Mouse (Mus musculus): ENCODE results near the gene Rell1. TPM values are rescaled to one million over a fixed set of nuclear protein-coding genes. Genes with fewer than 3 reads are reported as not detected.

Gene Rell1
- polyA plus RNA-seq, 1 experiment from 2014 or later: 16.6 TPM

DNA sequence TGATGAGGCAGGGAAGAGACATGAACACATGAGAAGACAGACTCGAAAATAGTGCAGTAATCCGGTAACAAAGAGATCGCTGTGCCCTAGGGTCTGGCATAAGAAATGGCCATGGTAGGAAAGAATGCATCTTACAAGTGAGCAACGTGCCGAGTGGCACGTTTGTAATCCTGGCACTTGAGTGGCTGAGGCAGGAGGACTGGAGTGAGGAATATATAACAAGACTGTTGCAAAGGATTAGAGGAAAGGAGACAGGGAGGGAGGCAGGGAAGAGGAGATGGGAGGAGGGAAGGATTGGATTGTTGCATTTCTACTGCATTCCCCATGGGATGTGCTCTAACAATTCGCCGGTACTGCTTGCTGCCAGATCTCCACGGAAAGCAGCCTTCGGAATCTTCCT lies 89.7 kb downstream of the Rell1 start:
- Histone ChIP-seq H3K4me1 (ENCODE audit: insufficient read depth) (0 out of 2 replicates have a peak, but pooled peaks cover 2% of the 10 kb centered on the region), H3K4me3 (ENCODE audit: low read depth, low read length) (no peak overlapping the region), H3K27ac (ENCODE audit: low read depth) (no peak overlapping the region), H3K4me2 (no peak overlapping the region), H3K27me3 (ENCODE audit: insufficient read depth, low read length) (no peaks in the 10 kb centered on the region), H3K9me3 (ENCODE audit: low read depth, low read length) (no peaks in the 10 kb centered on the region), H3K9ac (no peak overlapping the region), H3K36me3 (ENCODE audit: insufficient read depth) (no peaks in the 10 kb centered on the region)
- WGBS: 78% methylated on average over 10 of the region's 10 CpGs
- DNase-seq (no peak), ATAC-seq (ENCODE audit: insufficient read depth) (no peak)
- no peak for TF ChIP-seq CTCF (IDR thresholded peaks at IDR 0.05; ENCODE audit: low read depth)

DNA sequence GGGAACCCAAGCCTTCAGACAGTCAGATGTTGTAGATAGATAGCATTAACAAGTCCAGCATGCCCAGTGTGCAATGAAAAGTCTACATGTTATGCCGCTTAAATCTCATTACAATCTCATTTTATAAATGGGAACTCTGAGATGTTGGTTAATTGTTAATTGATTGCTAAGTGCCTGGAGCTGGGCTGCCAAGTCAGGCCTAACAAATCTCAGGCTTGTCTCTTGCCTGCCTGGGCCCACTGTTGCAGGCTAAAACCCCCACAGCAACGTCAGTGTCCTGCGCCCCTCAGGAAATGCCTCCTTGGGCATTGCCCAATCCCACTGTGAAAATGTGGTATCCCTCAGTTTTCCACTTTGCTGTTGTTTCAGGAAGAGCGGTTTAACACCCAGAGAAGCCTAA lies 92.6 kb downstream of the Rell1 start:
- no peak for DNase-seq
- WGBS: 88% methylated on average over 4 of the region's 4 CpGs
- ATAC-seq (ENCODE audit: insufficient read depth): no peak

DNA sequence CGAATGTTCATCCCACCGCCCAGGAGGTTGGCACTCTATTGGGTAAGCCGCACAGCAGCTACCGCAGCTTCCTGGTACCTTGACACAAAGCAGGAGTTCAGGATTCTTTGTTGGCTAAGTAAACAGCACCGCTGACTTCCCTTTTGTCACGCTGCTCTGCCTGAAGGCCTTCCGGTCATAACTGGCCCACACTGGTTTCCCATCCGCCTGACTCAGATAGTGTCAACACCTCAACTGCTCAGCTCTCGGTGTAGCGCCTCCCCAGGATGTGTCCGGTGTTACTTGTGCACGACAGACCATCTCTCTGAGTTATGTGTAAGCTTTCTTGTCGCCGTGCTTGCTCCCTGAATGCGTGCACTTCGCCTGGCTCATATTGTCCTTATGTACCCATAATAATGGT lies 93.8 kb downstream of the Rell1 start:
- Histone ChIP-seq H3K9ac (no peak overlapping the region), H3K4me1 (ENCODE audit: insufficient read depth) (0 out of 2 replicates have a peak, but pooled peaks cover under 1% of the 10 kb centered on the region), H3K4me3 (ENCODE audit: low read depth, low read length) (no peak overlapping the region), H3K27me3 (ENCODE audit: insufficient read depth, low read length) (no peaks in the 10 kb centered on the region), H3K27ac (ENCODE audit: low read depth) (no peak overlapping the region), H3K36me3 (ENCODE audit: insufficient read depth) (no peaks in the 10 kb centered on the region), H3K4me2 (no peak overlapping the region), H3K9me3 (ENCODE audit: low read depth, low read length) (no peaks in the 10 kb centered on the region)
- peak; percentile 80 for ATAC-seq (ENCODE audit: insufficient read depth)
- peak; percentile 42 for TF ChIP-seq CTCF (IDR thresholded peaks at IDR 0.05; ENCODE audit: low read depth)
- 52% methylated on average over 16 of the region's 16 CpGs for WGBS
- DNase-seq: peak; percentile 61

More for the DNA sequence above, 92.6 kb downstream of the Rell1 start:
- Histone ChIP-seq H3K4me2 (no peak overlapping the region), H3K4me1 (ENCODE audit: insufficient read depth) (0 out of 2 replicates have a peak, but pooled peaks cover 2% of the 10 kb centered on the region), H3K9me3 (ENCODE audit: low read depth, low read length) (no peaks in the 10 kb centered on the region), H3K9ac (no peak overlapping the region), H3K27me3 (ENCODE audit: insufficient read depth, low read length) (no peaks in the 10 kb centered on the region), H3K27ac (ENCODE audit: low read depth) (no peak overlapping the region), H3K36me3 (ENCODE audit: insufficient read depth) (no peaks in the 10 kb centered on the region), H3K4me3 (ENCODE audit: low read depth, low read length) (no peak overlapping the region)
- no peak for TF ChIP-seq CTCF (IDR thresholded peaks at IDR 0.05; ENCODE audit: low read depth)

DNA sequence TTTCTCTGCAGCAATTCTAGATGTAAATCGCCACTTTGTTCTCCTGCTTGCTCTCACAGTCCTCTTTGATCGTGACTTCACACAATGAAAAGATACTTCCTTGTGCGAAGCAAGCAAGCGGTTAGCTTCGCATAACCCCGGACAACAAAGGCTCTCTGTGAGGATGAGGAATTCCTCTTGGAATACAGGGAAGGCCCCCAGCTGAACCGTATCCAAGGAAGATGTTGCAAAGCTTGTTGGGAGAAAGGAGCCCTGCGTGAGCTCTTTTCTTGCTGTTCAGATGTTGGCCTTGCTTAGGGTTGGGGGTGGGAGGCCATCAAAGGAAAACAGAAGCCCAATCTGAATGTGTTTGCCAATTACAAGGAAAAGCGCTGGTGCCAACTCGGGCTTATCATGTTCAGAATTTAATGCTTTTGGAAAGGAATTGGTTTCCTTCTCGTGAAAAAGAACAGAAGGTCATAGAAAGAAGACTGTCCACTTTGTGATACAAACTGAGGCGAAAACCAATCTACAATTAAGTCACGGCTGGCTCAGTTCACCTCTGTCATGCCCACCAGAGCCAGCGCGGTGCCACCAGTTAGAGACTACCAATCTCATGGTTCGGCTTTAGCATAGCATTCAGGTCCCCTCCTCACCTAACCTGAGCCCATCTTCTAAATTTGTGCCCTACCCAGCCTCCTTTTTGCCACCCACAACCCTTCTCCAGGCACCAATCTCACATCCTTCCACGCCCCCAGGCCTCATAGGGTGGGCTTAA lies 96.3 kb downstream of the Rell1 start:
- Histone ChIP-seq H3K27me3 (ENCODE audit: insufficient read depth, low read length) (no peaks in the 10 kb centered on the region), H3K4me2 (no peak overlapping the region), H3K36me3 (ENCODE audit: insufficient read depth) (no peaks in the 10 kb centered on the region), H3K4me1 (ENCODE audit: insufficient read depth) (0 out of 2 replicates have a peak, but pooled peaks cover 2% of the 10 kb centered on the region), H3K4me3 (ENCODE audit: low read depth, low read length) (no peak overlapping the region), H3K9ac (no peak overlapping the region), H3K27ac (ENCODE audit: low read depth) (peak overlapping the region; percentile 50; the same call in 1 of the 2 replicates), H3K9me3 (ENCODE audit: low read depth, low read length) (no peaks in the 10 kb centered on the region)
- TF ChIP-seq CTCF (IDR thresholded peaks at IDR 0.05; ENCODE audit: low read depth): no peak
- ATAC-seq (ENCODE audit: insufficient read depth) (no peak), DNase-seq (peak; percentile 32)
- WGBS: 65% methylated on average over 17 of the region's 17 CpGs

DNA sequence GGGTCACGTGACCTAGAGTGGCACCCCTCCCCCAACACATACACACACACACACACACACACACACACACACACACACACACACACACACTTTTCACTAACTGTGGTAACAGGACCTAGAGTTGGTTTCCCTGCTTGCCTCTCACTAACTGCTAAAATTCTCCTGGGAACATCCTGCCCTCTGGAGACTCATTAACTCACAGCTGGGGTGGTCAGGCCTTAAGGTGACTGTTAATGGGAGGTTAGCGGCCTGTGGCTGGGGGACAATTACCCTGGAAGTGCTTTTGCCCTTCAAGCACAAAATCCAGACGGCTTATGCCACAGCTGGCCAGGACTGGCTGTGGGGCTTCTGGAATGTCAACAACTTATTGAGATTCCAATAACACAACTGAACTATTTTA lies 101.3 kb downstream of the Rell1 start:
- H3K27ac ChIP-seq (ENCODE audit: low read depth): no peak overlapping the region
- no peaks in the 10 kb centered on the region for H3K36me3 ChIP-seq (ENCODE audit: insufficient read depth)
- WGBS: 34% methylated on average over 3 of the region's 3 CpGs
- no peak overlapping the region for H3K9ac ChIP-seq
- ATAC-seq (ENCODE audit: insufficient read depth) (no peak), DNase-seq (no peak)
- H3K4me1 ChIP-seq (ENCODE audit: insufficient read depth): 0 out of 2 replicates have a peak, but pooled peaks cover 4% of the 10 kb centered on the region
- no peak overlapping the region for H3K4me2 ChIP-seq
- H3K9me3 ChIP-seq (ENCODE audit: low read depth, low read length): no peaks in the 10 kb centered on the region
- H3K27me3 ChIP-seq (ENCODE audit: insufficient read depth, low read length): no peaks in the 10 kb centered on the region
- no peak for TF ChIP-seq CTCF (IDR thresholded peaks at IDR 0.05; ENCODE audit: low read depth)
- H3K4me3 ChIP-seq (ENCODE audit: low read depth, low read length): no peak overlapping the region

DNA sequence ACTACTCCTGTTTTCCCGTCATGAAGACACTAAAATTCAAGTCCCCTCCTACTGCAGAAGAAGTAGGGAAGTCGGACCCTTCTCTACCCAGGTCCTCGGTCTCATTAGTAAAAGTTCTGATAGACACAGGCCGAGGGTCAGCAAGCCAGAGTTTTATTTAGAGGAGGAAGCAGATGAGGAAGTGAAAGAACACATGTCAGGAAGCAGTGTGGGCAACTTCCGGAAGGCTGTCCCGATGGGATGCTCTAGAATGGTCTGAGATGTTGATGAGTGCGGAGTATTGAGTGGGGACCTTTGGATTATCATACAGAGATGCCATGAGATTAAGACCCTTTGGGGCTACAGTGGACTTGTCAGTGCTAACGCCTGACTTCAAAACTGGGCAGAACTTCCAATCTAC lies 109.8 kb downstream of the Rell1 start:
- Histone ChIP-seq H3K36me3 (ENCODE audit: insufficient read depth) (no peaks in the 10 kb centered on the region), H3K9me3 (ENCODE audit: low read depth, low read length) (no peaks in the 10 kb centered on the region), H3K9ac (no peak overlapping the region), H3K27ac (ENCODE audit: low read depth) (no peak overlapping the region), H3K4me2 (no peak overlapping the region), H3K4me3 (ENCODE audit: low read depth, low read length) (no peak overlapping the region), H3K4me1 (ENCODE audit: insufficient read depth) (no peaks in the 10 kb centered on the region), H3K27me3 (ENCODE audit: insufficient read depth, low read length) (no peaks in the 10 kb centered on the region)
- DNase-seq (no peak), ATAC-seq (ENCODE audit: insufficient read depth) (no peak)
- no peak for TF ChIP-seq CTCF (IDR thresholded peaks at IDR 0.05; ENCODE audit: low read depth)
- 85% methylated on average over 8 of the region's 8 CpGs for WGBS

Other genes with a start within 250 kb of the Rell1 start
- 15.9 and 16.7 TPM in 2 replicates for gene 0610040J01Rik, start 156.5 kb downstream of the Rell1 start, polyA plus RNA-seq (2014; fragmentation: Nextera tagmentation; extraction: Ambion mirVana)
- 39.9 and 43.0 TPM in 2 replicates for gene Pgm2, start 124.1 kb upstream of the Rell1 start, polyA plus RNA-seq (2014; fragmentation: Nextera tagmentation; extraction: Ambion mirVana)
- 54.4 and 58.7 TPM in 2 replicates for gene Tbc1d1, start 187.4 kb upstream of the Rell1 start, polyA plus RNA-seq (2014; fragmentation: Nextera tagmentation; extraction: Ambion mirVana)